ENCODE assay signal across 8 mouse cellular contexts in genomic region chr11:61175778-61176177, GRCm38 (mm10). TPM values are rescaled to one million over a fixed set of nuclear protein-coding genes. Genes with fewer than 3 reads are reported as not detected.
A peak's percentile ranks its signal among the peaks of the same experiment; 100 is the strongest.
DNase-seq lines count a peak whose midpoint lies in the region; ATAC-seq and TF ChIP-seq lines count a peak whose summit lies in the region.

No protein-coding gene starts in this region.

- no peak overlapping the region for H3K9ac ChIP-seq in kidney, postnatal 0 days (ENCODE audit: low read depth, low read length)
- H3K9ac ChIP-seq in neural tube, embryonic 12.5 days: no peak overlapping the region

- DNase-seq in kidney, postnatal 0 days (ENCODE audit: low spot score): no peak
- DNase-seq in kidney, adult 11 months: no peak
- no peak for DNase-seq in forebrain, embryonic 10.5 days (ENCODE audit: extremely low spot score, low spot score)
- DNase-seq in limb, embryonic 10.5 days (ENCODE audit: low spot score): no peak
- DNase-seq in right cerebral cortex, adult 2 months (ENCODE audit: low spot score in 2 of 2): no peak
- no peak for DNase-seq in right cerebral cortex, postnatal 14 days
- no peak for DNase-seq in layer of hippocampus, adult 9-11 months

- 0 out of 2 replicates have a peak, but pooled peaks have one; percentile 1 for TF ChIP-seq CTCF in kidney, postnatal 0 days (IDR thresholded peaks at IDR 0.05; ENCODE audit: low read depth)

- no peaks in the 10 kb centered on the region for H3K9me3 ChIP-seq in kidney, postnatal 0 days (replicated peaks; ENCODE audit: low read length)
- H3K9me3 ChIP-seq in forebrain, embryonic 10.5 days: no peaks in the 10 kb centered on the region
- H3K9me3 ChIP-seq in limb, embryonic 10.5 days (replicated peaks): no peaks in the 10 kb centered on the region
- no peaks in the 10 kb centered on the region for H3K9me3 ChIP-seq in neural tube, embryonic 12.5 days

- no peaks in the 10 kb centered on the region for H3K4me1 ChIP-seq in kidney, postnatal 0 days (replicated peaks; ENCODE audit: insufficient read depth, low read length)
- peaks cover 30% of the 10 kb centered on the region for H3K4me1 ChIP-seq in forebrain, embryonic 10.5 days
- peaks cover 21% of the 10 kb centered on the region for H3K4me1 ChIP-seq in limb, embryonic 10.5 days
- H3K4me1 ChIP-seq in neural tube, embryonic 12.5 days: peaks cover 27% of the 10 kb centered on the region

- 0 out of 2 replicates have a peak overlapping the region, but pooled peaks have one; percentile 39 for H3K4me2 ChIP-seq in kidney, postnatal 0 days (ENCODE audit: low read length)
- peak overlapping the region; percentile 49 for H3K4me2 ChIP-seq in neural tube, embryonic 12.5 days (replicated peaks)

- ATAC-seq in kidney, postnatal 0 days (replicated peaks; ENCODE audit: low FRiP score, low read depth): no peak
- no peak for ATAC-seq in neural tube, embryonic 12.5 days (ENCODE audit: low FRiP score, low read depth)

- H3K27ac ChIP-seq in kidney, postnatal 0 days: no peak overlapping the region
- H3K27ac ChIP-seq in forebrain, embryonic 10.5 days: peak overlapping the region; percentile 97
- H3K27ac ChIP-seq in limb, embryonic 10.5 days: peak overlapping the region; percentile 98
- no peak overlapping the region for H3K27ac ChIP-seq in neural tube, embryonic 12.5 days

- no peak overlapping the region for H3K4me3 ChIP-seq in kidney, postnatal 0 days (replicated peaks; ENCODE audit: low read depth, low read length)
- peak overlapping the region; percentile 82 for H3K4me3 ChIP-seq in forebrain, embryonic 10.5 days
- H3K4me3 ChIP-seq in limb, embryonic 10.5 days: peak overlapping the region; percentile 78
- no peak overlapping the region for H3K4me3 ChIP-seq in neural tube, embryonic 12.5 days

- H3K27me3 ChIP-seq in kidney, postnatal 0 days (ENCODE audit: insufficient read depth, low read length): no peaks in the 10 kb centered on the region
- no peaks in the 10 kb centered on the region for H3K27me3 ChIP-seq in forebrain, embryonic 10.5 days (ENCODE audit: poor library complexity, severe bottlenecking)
- H3K27me3 ChIP-seq in limb, embryonic 10.5 days (ENCODE audit: low read depth, poor library complexity, severe bottlenecking): no peaks in the 10 kb centered on the region; the same call in 1 of the 2 replicates
- no peaks in the 10 kb centered on the region for H3K27me3 ChIP-seq in neural tube, embryonic 12.5 days (replicated peaks)

- H3K36me3 ChIP-seq in kidney, postnatal 0 days (ENCODE audit: insufficient read depth, low read length): no peaks in the 10 kb centered on the region
- H3K36me3 ChIP-seq in forebrain, embryonic 10.5 days (replicated peaks): peaks cover 14% of the 10 kb centered on the region
- H3K36me3 ChIP-seq in limb, embryonic 10.5 days: peaks cover 13% of the 10 kb centered on the region
- 0 out of 2 replicates have a peak, but pooled peaks cover 4% of the 10 kb centered on the region for H3K36me3 ChIP-seq in neural tube, embryonic 12.5 days

- 70% methylated on average over 5 of the region's 5 CpGs for WGBS in kidney, postnatal 0 days
- WGBS in forebrain, embryonic 10.5 days: 76% methylated on average over 5 of the region's 5 CpGs
- WGBS in limb, embryonic 10.5 days: 73% methylated on average over 5 of the region's 5 CpGs
- WGBS in neural tube, embryonic 12.5 days: 77% methylated on average over 5 of the region's 5 CpGs

RNA-seq across cellular contexts. Expression of gene Usp22, which starts 0.9 kb away (rescaled TPM):
- polyA plus RNA-seq in kidney, postnatal 0 days (2015; fragmentation: Nextera tagmentation; extraction: Ambion mirVana): 73.0 and 85.5 TPM in 2 replicates
- 177 and 178 TPM in 2 replicates for polyA plus RNA-seq in forebrain, embryonic 10.5 days (2016; fragmentation: Nextera tagmentation; extraction: Ambion mirVana)
- 139 and 168 TPM in 2 replicates for polyA plus RNA-seq in limb, embryonic 10.5 days (2016; fragmentation: Nextera tagmentation; extraction: Ambion mirVana)
- polyA plus RNA-seq in neural tube, embryonic 12.5 days (2016; fragmentation: Nextera tagmentation; extraction: Ambion mirVana): 346 and 373 TPM in 2 replicates

RNA-seq across cellular contexts. Expression of gene Aldh3a1, which starts 31.6 kb away (rescaled TPM):
- polyA plus RNA-seq in kidney, postnatal 0 days (2015; fragmentation: Nextera tagmentation; extraction: Ambion mirVana): not detected in 2 replicates
- not detected in 2 replicates for polyA plus RNA-seq in forebrain, embryonic 10.5 days (2016; fragmentation: Nextera tagmentation; extraction: Ambion mirVana)
- not detected in 2 replicates for polyA plus RNA-seq in limb, embryonic 10.5 days (2016; fragmentation: Nextera tagmentation; extraction: Ambion mirVana)
- polyA plus RNA-seq in neural tube, embryonic 12.5 days (2016; fragmentation: Nextera tagmentation; extraction: Ambion mirVana): not detected in 2 replicates

RNA-seq across cellular contexts. Expression of gene Tnfrsf13b, which starts 49.2 kb away (rescaled TPM):
- 1.2 and 1.7 TPM in 2 replicates for polyA plus RNA-seq in kidney, postnatal 0 days (2015; fragmentation: Nextera tagmentation; extraction: Ambion mirVana)
- 0.63 and 1.3 TPM in 2 replicates for polyA plus RNA-seq in forebrain, embryonic 10.5 days (2016; fragmentation: Nextera tagmentation; extraction: Ambion mirVana)
- polyA plus RNA-seq in limb, embryonic 10.5 days (2016; fragmentation: Nextera tagmentation; extraction: Ambion mirVana): 0.39 TPM in 2 replicates
- polyA plus RNA-seq in neural tube, embryonic 12.5 days (2016; fragmentation: Nextera tagmentation; extraction: Ambion mirVana): 1.2 TPM in 2 replicates

Comparison
In these comparisons a context has a peak if more than half of its experiments do, and no peak if none do; other contexts are left out.
1. H3K27ac ChIP-seq: peak in forebrain, embryonic 10.5 days (single experiment) and limb, embryonic 10.5 days (single experiment); none in kidney, postnatal 0 days (single experiment) and neural tube, embryonic 12.5 days (single experiment).
2. H3K4me3 ChIP-seq: peak in forebrain, embryonic 10.5 days (single experiment) and limb, embryonic 10.5 days (single experiment); none in kidney, postnatal 0 days (single experiment) and neural tube, embryonic 12.5 days (single experiment).